Mouse (Mus musculus) midbrain, postnatal 0 days (tissue): ENCODE measurements around the gene Ltbp1. TPM values are rescaled to one million over a fixed set of nuclear protein-coding genes. Genes with fewer than 3 reads are reported as not detected.
"Not testable (repeated sequence)": the region's sequence is repeated elsewhere in the genome, so short reads cannot be mapped to it uniquely, and the experiment has no call there.

ENCODE experiments used
- ATAC-seq: fragments of 200-750 bp; cut with Nextera tagmentation; 2 replicates; pipeline ENCODE4 v1.8.0; 2017; ENCODE audit warnings: moderate number of reproducible peaks, mild to moderate bottlenecking, moderate TSS enrichment, moderate library complexity; ENCODE audit not compliant: low FRiP score
- DNase-seq: peaks from one replicate; pipeline ENCODE4 v3.0.0-alpha.2; 2015; ENCODE audit warnings: low spot score
- H3K27ac ChIP-seq: fragments of 300-500 bp; sonication (generic); 2 replicates; pipeline ENCODE4 v1.5.1; 2014; ENCODE audit warnings: low read depth, mild to moderate bottlenecking, low read length, mixed read lengths
- H3K27me3 ChIP-seq: fragments of 300-500 bp; sonication (generic); 2 replicates; pipeline ENCODE4 v1.6.1; 2014; ENCODE audit warnings: low read length, control low read depth, mixed read lengths; ENCODE audit not compliant: insufficient read depth
- H3K36me3 ChIP-seq: fragments of 300-500 bp; sonication (generic); 2 replicates; pipeline ENCODE4 v1.6.1; 2014; ENCODE audit warnings: low read length, control low read depth, mixed read lengths; ENCODE audit not compliant: insufficient read depth
- H3K4me1 ChIP-seq: fragments of 300-500 bp; sonication (generic); 2 replicates; pipeline ENCODE4 v1.6.1; 2014; ENCODE audit warnings: mild to moderate bottlenecking, control low read depth, antibody characterized with exemption, low read length, mixed read lengths; ENCODE audit not compliant: insufficient read depth
- H3K4me2 ChIP-seq: fragments of 300-500 bp; sonication (generic); 2 replicates; pipeline ENCODE4 v1.6.1; 2014; ENCODE audit warnings: low read depth, mild to moderate bottlenecking, low read length, mixed read lengths; ENCODE audit not compliant: poor library complexity, severe bottlenecking
- H3K4me3 ChIP-seq: fragments of 300-500 bp; sonication (generic); 2 replicates; pipeline ENCODE4 v1.5.1; 2014; ENCODE audit warnings: low read depth, mild to moderate bottlenecking, low read length, moderate library complexity
- H3K9ac ChIP-seq: fragments of 300-500 bp; sonication (generic); replicated peaks from 2 replicates; pipeline ENCODE4 v1.6.1; 2014; ENCODE audit warnings: mild to moderate bottlenecking, low read length, moderate library complexity, mixed read lengths; ENCODE audit not compliant: poor library complexity, severe bottlenecking
- H3K9me3 ChIP-seq: fragments of 300-500 bp; sonication (generic); 2 replicates; pipeline ENCODE4 v1.6.1; 2016; ENCODE audit warnings: low read length, control low read depth
- CTCF ChIP-seq: IDR thresholded peaks from 2 replicates; pipeline ENCODE4 v1.5.1; 2016; ENCODE audit warnings: antibody characterized with exemption, mild to moderate bottlenecking
- WGBS: fragments of 180-500 bp; shearing (Covaris S2); extraction: QIAGEN DNeasy Blood & Tissue Kit; methylation state at CpG from one replicate; pipeline ENCODE4 v1.1.7; 2014; 5-methylcytosine and 5-hydroxymethylcytosine counted together
- polyA plus RNA-seq: library from polyadenylated mRNA; unstranded; fragments of >200 nt; fragmentation: Nextera tagmentation; extraction: Ambion mirVana; gene quantifications from 2 replicates; pipeline ENCODE4 v1.2.1, GENCODE M21; 2015
- total RNA-seq: library from RNA; depleted of rRNA; stranded (reverse); fragments of >200 nt; gene quantifications from 2 replicates; pipeline ENCODE4 v1.2.3, GENCODE M21; 2014

Gene Ltbp1
- total and polyA plus RNA-seq, 2 experiments from 2014 or later, result 0.89 to 3.0 TPM

- DNase-seq, result no peak
- Histone ChIP-seq H3K27me3 (no peaks in the 10 kb centered on the region), H3K36me3 (no peaks in the 10 kb centered on the region), H3K27ac (no peak overlapping the region), H3K9ac (no peak overlapping the region), H3K4me3 (no peak overlapping the region), H3K9me3 (no peaks in the 10 kb centered on the region), H3K4me2 (no peak overlapping the region), H3K4me1 (no peaks in the 10 kb centered on the region)
- 96% methylated on average over 2 of the region's 2 CpGs for WGBS
- ATAC-seq, result no peak
- TF ChIP-seq CTCF, result no peak
These were observed 134.4 kb downstream of the Ltbp1 start for GRCm38 (mm10) chr17:75139731-75140130.

GRCm38 (mm10) chr17:75142845-75143244, 137.5 kb downstream of the Ltbp1 start:
- H3K4me3 ChIP-seq, H3K27ac ChIP-seq, H3K27me3 ChIP-seq, H3K36me3 ChIP-seq, ATAC-seq, H3K9me3 ChIP-seq, H3K9ac ChIP-seq, DNase-seq, H3K4me2 ChIP-seq, H3K4me1 ChIP-seq: not testable (repeated sequence)
- WGBS, result 96% methylated on average over 7 of the region's 7 CpGs

GRCm38 (mm10) chr17:75143927-75144326, 138.6 kb downstream of the Ltbp1 start:
- Histone ChIP-seq H3K27ac (no peak overlapping the region), H3K4me3 (no peak overlapping the region), H3K27me3 (no peaks in the 10 kb centered on the region), H3K4me2 (no peak overlapping the region), H3K9me3 (no peaks in the 10 kb centered on the region), H3K9ac (no peak overlapping the region), H3K36me3 (no peaks in the 10 kb centered on the region), H3K4me1 (no peaks in the 10 kb centered on the region)
- WGBS, result 22% methylated on average over 6 of the region's 6 CpGs
- TF ChIP-seq CTCF, result no peak
- DNase-seq (no peak), ATAC-seq (no peak)

- TF ChIP-seq CTCF, result no peak
- no peaks in the 10 kb centered on the region for H3K27me3 ChIP-seq
- WGBS, result 85% methylated on average over 4 of the region's 4 CpGs
- H3K4me3 ChIP-seq, result no peak overlapping the region
- H3K27ac ChIP-seq, result no peak overlapping the region
- no peaks in the 10 kb centered on the region for H3K9me3 ChIP-seq
- no peak for DNase-seq
- ATAC-seq, result no peak
- no peak overlapping the region for H3K9ac ChIP-seq
- H3K4me1 ChIP-seq, result no peaks in the 10 kb centered on the region
- H3K4me2 ChIP-seq, result no peak overlapping the region
- H3K36me3 ChIP-seq, result no peaks in the 10 kb centered on the region
These were observed 141.8 kb downstream of the Ltbp1 start for GRCm38 (mm10) chr17:75147218-75147617.

- 81% methylated on average over 9 of the region's 9 CpGs for WGBS
- no peak overlapping the region for H3K27ac ChIP-seq
- TF ChIP-seq CTCF, result no peak
- no peak for ATAC-seq
- H3K9ac ChIP-seq, result no peak overlapping the region
- no peak for DNase-seq
- H3K36me3 ChIP-seq, result no peaks in the 10 kb centered on the region
- no peaks in the 10 kb centered on the region for H3K4me1 ChIP-seq
- H3K4me3 ChIP-seq, result no peak overlapping the region
- no peak overlapping the region for H3K4me2 ChIP-seq
- H3K27me3 ChIP-seq, result no peaks in the 10 kb centered on the region
- no peaks in the 10 kb centered on the region for H3K9me3 ChIP-seq
These were observed 146.4 kb downstream of the Ltbp1 start for GRCm38 (mm10) chr17:75151800-75152199.

GRCm38 (mm10) chr17:75153088-75153487, 147.7 kb downstream of the Ltbp1 start:
- DNase-seq (no peak), ATAC-seq (no peak)
- no peaks in the 10 kb centered on the region for H3K27me3 ChIP-seq
- 71% methylated on average over 6 of the region's 6 CpGs for WGBS
- H3K9ac ChIP-seq, result no peak overlapping the region
- no peak overlapping the region for H3K4me3 ChIP-seq
- no peak overlapping the region for H3K4me2 ChIP-seq
- H3K27ac ChIP-seq, result no peak overlapping the region
- H3K36me3 ChIP-seq, result no peaks in the 10 kb centered on the region
- no peak for TF ChIP-seq CTCF
- H3K9me3 ChIP-seq, result no peaks in the 10 kb centered on the region
- H3K4me1 ChIP-seq, result no peaks in the 10 kb centered on the region

GRCm38 (mm10) chr17:75158385-75158784, 153.0 kb downstream of the Ltbp1 start:
- 78% methylated on average over 6 of the region's 6 CpGs for WGBS
- no peak for TF ChIP-seq CTCF
- no peaks in the 10 kb centered on the region for H3K36me3 ChIP-seq

More at GRCm38 (mm10) chr17:75158385-75158784, 153.0 kb downstream of the Ltbp1 start:
- Histone ChIP-seq H3K27ac (no peak overlapping the region), H3K4me3 (no peak overlapping the region), H3K27me3 (no peaks in the 10 kb centered on the region), H3K9ac (no peak overlapping the region), H3K4me1 (no peaks in the 10 kb centered on the region), H3K9me3 (no peaks in the 10 kb centered on the region), H3K4me2 (no peak overlapping the region)
- DNase-seq, result no peak
- no peak for ATAC-seq
